16 mouse cellular contexts compared by ENCODE assay signal in the genomic region with DNA sequence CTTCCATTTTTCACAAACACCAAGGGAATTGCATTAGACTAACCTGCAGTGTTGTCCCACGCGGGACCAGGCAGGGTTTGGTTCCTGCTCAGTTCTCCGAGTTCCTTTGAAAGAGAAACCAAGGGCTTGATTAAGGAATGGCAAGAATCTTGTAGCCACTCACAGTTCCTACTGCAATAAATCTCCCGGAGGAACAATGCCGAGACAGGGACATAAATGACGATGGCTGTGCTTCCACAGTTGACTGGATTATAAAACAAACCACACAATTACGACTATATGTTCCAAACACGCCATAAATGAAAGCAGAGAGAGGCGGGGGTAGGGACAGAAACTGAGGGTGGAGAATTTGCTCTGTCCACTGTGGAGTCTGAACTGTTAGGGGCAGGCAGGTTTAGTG. TPM values are rescaled to one million over a fixed set of nuclear protein-coding genes. Genes with fewer than 3 reads are reported as not detected.
"Had no signal": no experiment of that assay in that cellular context is flagged by ENCODE, and none has a peak within 500 bp of the region (broad histone marks: within the 10 kb centered on the region; RNA-seq: fewer than 3 reads in every experiment).

No protein-coding gene starts in this region.

- ATAC-seq: hindbrain, embryonic 16.5 days; intestine, embryonic 15.5 days; midbrain, embryonic 15.5 days had no signal

- H3K4me3 ChIP-seq: intestine, embryonic 15.5 days; layer of hippocampus, adult 2 months; left cerebral cortex, adult 2 months; liver, embryonic 13.5 days; midbrain, embryonic 12.5 days; midbrain, embryonic 15.5 days had no signal

- H3K9me3 ChIP-seq: intestine, embryonic 15.5 days; liver, embryonic 13.5 days; midbrain, embryonic 12.5 days; midbrain, embryonic 15.5 days had no signal

- H3K4me2 ChIP-seq: intestine, embryonic 15.5 days; liver, embryonic 13.5 days; midbrain, embryonic 12.5 days; midbrain, embryonic 15.5 days had no signal

- H3K4me1 ChIP-seq: intestine, embryonic 15.5 days; liver, embryonic 13.5 days; midbrain, embryonic 12.5 days; midbrain, embryonic 15.5 days had no signal

- H3K9ac ChIP-seq: intestine, embryonic 15.5 days; liver, embryonic 13.5 days; midbrain, embryonic 12.5 days; midbrain, embryonic 15.5 days had no signal

- DNase-seq: layer of hippocampus, adult 9-11 months; liver, embryonic 13.5 days; lung, adult 2 months; lung, postnatal 14 days; lung, postnatal 4 days; thymus, postnatal 25 days had no signal

- H3K27me3 ChIP-seq: intestine, embryonic 15.5 days; liver, embryonic 13.5 days had no signal

- H3K36me3 ChIP-seq: intestine, embryonic 15.5 days; liver, embryonic 13.5 days; midbrain, embryonic 12.5 days; midbrain, embryonic 15.5 days had no signal

- H3K27ac ChIP-seq: intestine, embryonic 15.5 days; layer of hippocampus, adult 2 months; left cerebral cortex, adult 2 months; liver, embryonic 13.5 days; midbrain, embryonic 12.5 days; midbrain, embryonic 15.5 days had no signal

RNA-seq across cellular contexts. Expression of a gene that starts 6.8 kb away (rescaled TPM):
- total RNA-seq: liver, adult 2 months; megakaryocyte progenitor cell, adult 5-6 weeks; megakaryocyte-erythroid progenitor cell, adult 5-6 weeks had no signal
- polyA plus RNA-seq: liver, adult 2 months; liver, embryonic 16.5 days; lung, adult 2 months had no signal
